In genomic region chr4:57717354-57717753, GRCm38 (mm10) we compare ENCODE assay signal across 8 mouse cellular contexts. TPM values are rescaled to one million over a fixed set of nuclear protein-coding genes. Genes with fewer than 3 reads are reported as not detected.
DNase-seq lines count a peak whose midpoint lies in the region; ATAC-seq and TF ChIP-seq lines count a peak whose summit lies in the region.

Gene Akap2 (plus strand): TSS chr4:57717657.

- H3K4me1 ChIP-seq in kidney, embryonic 16.5 days (ENCODE audit: insufficient read depth, low read length) = no peaks in the 10 kb centered on the region
- H3K4me1 ChIP-seq in heart, embryonic 14.5 days (ENCODE audit: control insufficient read depth in 2 of 2, insufficient read depth in 2 of 2, low read length in 2 of 2) = no peaks in the 10 kb centered on the region; a peak in 1 of 4 replicates

- H3K4me3 ChIP-seq in kidney, embryonic 16.5 days (ENCODE audit: low read length) = no peak within 1 kb of the TSS
- no peak within 1 kb of the TSS for H3K4me3 ChIP-seq in heart, embryonic 14.5 days (ENCODE audit: control insufficient read depth in 1 of 2, insufficient read depth in 1 of 2, low read depth in 1 of 2, low read length in 2 of 2)

- H3K9ac ChIP-seq in kidney, embryonic 16.5 days (replicated peaks; ENCODE audit: low read length) = no peak within 1 kb of the TSS
- H3K9ac ChIP-seq in heart, embryonic 14.5 days (ENCODE audit: low read length) = no peak within 1 kb of the TSS

- DNase-seq in kidney, postnatal 4 days = no peak
- DNase-seq in brain, embryonic 14.5 days (ENCODE audit: low read depth) = peak; percentile 7
- DNase-seq in left cerebral cortex, postnatal 36 days (ENCODE audit: low spot score in 2 of 2) = no peak
- no peak for DNase-seq in cerebellum, postnatal 10 days
- DNase-seq in urinary bladder, postnatal 14 days (ENCODE audit: low spot score) = no peak
- DNase-seq in urinary bladder, postnatal 10 days (ENCODE audit: low spot score) = no peak

- no peak for TF ChIP-seq POLR2A in brain, embryonic 14.5 days (IDR thresholded peaks at IDR 0.05; ENCODE audit: borderline replicate concordance, extremely low read depth, insufficient read depth, insufficient read length, poor library complexity, severe bottlenecking)

- intact Hi-C loops in left cerebral cortex, postnatal 36 days (cut with DNase I) = loop anchor here (5.0 kb wide), 1 partner anchor 45 kb away; no protein-coding TSS in a partner anchor

- 78% methylated on average over 9 of the region's 9 CpGs for WGBS in kidney, embryonic 16.5 days
- WGBS in heart, embryonic 14.5 days = 91% methylated on average over 9 of the region's 9 CpGs

- no peaks in the 10 kb centered on the region for H3K36me3 ChIP-seq in kidney, embryonic 16.5 days (ENCODE audit: insufficient read depth, low read length)
- peaks cover 22% of the 10 kb centered on the region; the same call in 1 of the 2 replicates for H3K36me3 ChIP-seq in heart, embryonic 14.5 days (ENCODE audit: control insufficient read depth, insufficient read depth, low read length)

- H3K9me3 ChIP-seq in kidney, embryonic 16.5 days (ENCODE audit: low read length) = no peaks in the 10 kb centered on the region
- no peaks in the 10 kb centered on the region for H3K9me3 ChIP-seq in heart, embryonic 14.5 days (ENCODE audit: control insufficient read depth, low read length)

- H3K4me2 ChIP-seq in kidney, embryonic 16.5 days (replicated peaks; ENCODE audit: low read depth, low read length) = no peak within 1 kb of the TSS
- H3K4me2 ChIP-seq in heart, embryonic 14.5 days (ENCODE audit: low read length) = no peak within 1 kb of the TSS

- ATAC-seq in kidney, embryonic 16.5 days (ENCODE audit: low FRiP score, low TSS enrichment) = no peak
- no peak for ATAC-seq in heart, embryonic 14.5 days (ENCODE audit: insufficient number of reproducible peaks, insufficient read depth, low FRiP score, low read depth)

- H3K27me3 ChIP-seq in kidney, embryonic 16.5 days (ENCODE audit: insufficient read depth, low read length) = no peaks in the 10 kb centered on the region
- H3K27me3 ChIP-seq in heart, embryonic 14.5 days (ENCODE audit: control insufficient read depth, insufficient read depth, low read length) = no peaks in the 10 kb centered on the region

- TF ChIP-seq CTCF in brain, embryonic 14.5 days (IDR thresholded peaks at IDR 0.05; ENCODE audit: borderline replicate concordance, extremely low read depth, insufficient read depth, insufficient read length) = no peak

- H3K27ac ChIP-seq in kidney, embryonic 16.5 days (ENCODE audit: low read length) = no peak within 1 kb of the TSS
- no peak within 1 kb of the TSS for H3K27ac ChIP-seq in heart, embryonic 14.5 days (replicated peaks in 1 of 2; ENCODE audit: control insufficient read depth in 1 of 2, insufficient read depth in 1 of 2, low read depth in 2 of 2, low read length in 2 of 2)

RNA-seq across cellular contexts. Expression of gene Akap2, which starts in this region (rescaled TPM):
- polyA plus RNA-seq in kidney, embryonic 16.5 days (2015; fragmentation: Nextera tagmentation; extraction: Ambion mirVana) = 28.2 and 28.4 TPM in 2 replicates
- polyA plus RNA-seq in brain, embryonic 14.5 days (2012; rRNA removed) = 9.2 and 14.5 TPM in 2 replicates
- polyA plus RNA-seq in heart, embryonic 14.5 days (2014; fragmentation: Nextera tagmentation; extraction: Ambion mirVana) = 52.0 and 55.0 TPM in 2 replicates
- total RNA-seq in left cerebral cortex, postnatal 36 days (2021) = 10 to 100 TPM; 39.4 to 43.5 TPM
